Mouse (Mus musculus) MEL (cell line): ENCODE results near the gene D630039A03Rik.

Experiments
- MEF2A ChIP-seq: IDR thresholded peaks from 2 replicates; pipeline ENCODE4 v1.6.1; 2014; ENCODE audit warnings: low read depth, mild to moderate bottlenecking, inconsistent platforms, low read length, improper control_type of control experiment; ENCODE audit not compliant: poor library complexity, insufficient replicate concordance, severe bottlenecking; ENCODE audit errors: extremely low read depth
- MXI1 ChIP-seq: IDR thresholded peaks from 2 replicates; pipeline ENCODE4 v1.6.1; 2011; ENCODE audit warnings: mild to moderate bottlenecking, low read depth, low read length, improper control_type of control experiment
- POLR2A ChIP-seq, 2 experiments: IDR thresholded peaks; 2 replicates each; pipeline ENCODE4 v1.6.1; 2011 to 2012; ENCODE audit warnings: low read length in 2 of 2, mild to moderate bottlenecking in 2 of 2, control low read depth in 1 of 2, improper control_type of control experiment in 1 of 2, low read depth in 1 of 2, moderate library complexity in 1 of 2; ENCODE audit not compliant: control insufficient read depth in 1 of 2, insufficient read depth in 1 of 2, poor library complexity in 1 of 2
- SIN3A ChIP-seq: IDR thresholded peaks from 2 replicates; pipeline ENCODE4 v1.6.1; 2012; ENCODE audit warnings: low read length, improper control_type of control experiment, inconsistent platforms
- TAL1 ChIP-seq: IDR thresholded peaks from 2 replicates; pipeline ENCODE4 v1.6.1; 2012; ENCODE audit warnings: mild to moderate bottlenecking, inconsistent platforms, low read length, moderate library complexity, mixed read lengths

- TF ChIP-seq MXI1, result no peak
- TF ChIP-seq TAL1, result no peak
- no peak for TF ChIP-seq POLR2A (IDR thresholded peaks at IDR 0.05; ENCODE audit: control insufficient read depth in 1 of 2, insufficient read depth in 1 of 2, low read depth in 1 of 2, low read length in 2 of 2, poor library complexity in 1 of 2)
- TF ChIP-seq MEF2A, result no peak
- TF ChIP-seq SIN3A, result no peak
These were observed 14.9 kb downstream of the D630039A03Rik start for GRCm38 (mm10) chr4:57901210-57901609.
